Mouse (Mus musculus) hindbrain, embryonic 10.5 days (tissue): Measurements from ENCODE around the gene Defb36. TPM values are rescaled to one million over a fixed set of nuclear protein-coding genes. Genes with fewer than 3 reads are reported as not detected.

ENCODE experiments used
- DNase-seq: peaks from one replicate; pipeline ENCODE4 v3.0.0-alpha.2; 2017; ENCODE audit warnings: low spot score
- H3K27ac ChIP-seq: fragments of 300-500 bp; sonication (generic); 2 replicates; pipeline ENCODE4 v1.5.1; 2016; ENCODE audit warnings: mild to moderate bottlenecking, moderate library complexity
- H3K27me3 ChIP-seq: fragments of 300-500 bp; sonication (generic); 2 replicates; pipeline ENCODE4 v1.6.1; 2016; ENCODE audit warnings: mild to moderate bottlenecking; ENCODE audit not compliant: poor library complexity, insufficient read depth, severe bottlenecking
- H3K36me3 ChIP-seq: fragments of 300-500 bp; sonication (generic); 2 replicates; pipeline ENCODE4 v1.6.1; 2016; ENCODE audit warnings: mild to moderate bottlenecking, moderate library complexity
- H3K4me1 ChIP-seq: fragments of 300-500 bp; sonication (generic); replicated peaks from 2 replicates; pipeline ENCODE4 v1.6.1; 2016; ENCODE audit warnings: mild to moderate bottlenecking
- H3K4me3 ChIP-seq: fragments of 300-500 bp; sonication (generic); 2 replicates; pipeline ENCODE4 v1.5.1; 2016; ENCODE audit warnings: mild to moderate bottlenecking, moderate library complexity
- H3K9me3 ChIP-seq: fragments of 300-500 bp; sonication (generic); 2 replicates; pipeline ENCODE4 v1.6.1; 2016; ENCODE audit warnings: mild to moderate bottlenecking, moderate library complexity
- WGBS: fragments of 180-500 bp; shearing (Covaris S2); methylation state at CpG from one replicate; pipeline ENCODE4 v1.1.7; 2016; 5-methylcytosine and 5-hydroxymethylcytosine counted together
- polyA plus RNA-seq: library from polyadenylated mRNA; unstranded; fragments of >200 nt; fragmentation: Nextera tagmentation; extraction: Ambion mirVana; gene quantifications from 2 replicates; pipeline ENCODE4 v1.2.1, GENCODE M21; 2016

The Defb36 gene
- polyA plus RNA-seq, 1 experiment from 2014 or later, result not detected

- Histone ChIP-seq H3K36me3 (no peaks in the 10 kb centered on the region), H3K27me3 (no peaks in the 10 kb centered on the region), H3K4me3 (no peak overlapping the region), H3K9me3 (no peaks in the 10 kb centered on the region), H3K4me1 (peaks cover 26% of the 10 kb centered on the region), H3K27ac (peak overlapping the region; percentile 29; the same call in 1 of the 2 replicates)
- no peak for DNase-seq
- 51% methylated on average over 14 of the region's 14 CpGs for WGBS
Observed at GRCm38 (mm10) chr2:152653874-152654715, 50.0 kb downstream of the Defb36 start.

- H3K9me3 ChIP-seq, result no peaks in the 10 kb centered on the region
- WGBS, result 63% methylated on average over 10 of the region's 10 CpGs
- no peaks in the 10 kb centered on the region for H3K27me3 ChIP-seq
- no peak for DNase-seq
- H3K36me3 ChIP-seq, result no peaks in the 10 kb centered on the region
- H3K4me3 ChIP-seq, result no peak overlapping the region
- H3K27ac ChIP-seq, result no peak overlapping the region
- H3K4me1 ChIP-seq, result peaks cover 26% of the 10 kb centered on the region
Observed at GRCm38 (mm10) chr2:152657398-152657797, 53.3 kb downstream of the Defb36 start.

GRCm38 (mm10) chr2:152661163-152661562 is 57.0 kb downstream of the Defb36 start:
- WGBS, result 84% methylated on average over 6 of the region's 6 CpGs
- Histone ChIP-seq H3K27me3 (no peaks in the 10 kb centered on the region), H3K4me3 (no peak overlapping the region), H3K36me3 (no peaks in the 10 kb centered on the region), H3K4me1 (no peaks in the 10 kb centered on the region; the same call in 1 of the 2 replicates), H3K9me3 (no peaks in the 10 kb centered on the region), H3K27ac (no peak overlapping the region)
- no peak for DNase-seq

Other genes with a start within 250 kb of the Defb36 start
- gene Nrsn2, start 227.7 kb upstream of the Defb36 start, polyA plus RNA-seq, result 1.4 and 5.1 TPM in 2 replicates
- gene Sox12, start 206.3 kb upstream of the Defb36 start, polyA plus RNA-seq, result 9.5 and 11.1 TPM in 2 replicates
- 45.9 and 47.9 TPM in 2 replicates for gene Zcchc3, start 189.3 kb upstream of the Defb36 start, polyA plus RNA-seq
- 1.3 and 3.3 TPM in 2 replicates for gene 6820408C15Rik, start 188.7 kb upstream of the Defb36 start, polyA plus RNA-seq
- not detected in 2 replicates for gene Defb23, start 139.7 kb upstream of the Defb36 start, polyA plus RNA-seq
- not detected in 2 replicates for gene Defb20, start 127.3 kb upstream of the Defb36 start, polyA plus RNA-seq
- gene Defb22, start 114.2 kb upstream of the Defb36 start, polyA plus RNA-seq, result not detected in 2 replicates
- gene Defb26, start 92.6 kb upstream of the Defb36 start, polyA plus RNA-seq, result not detected in 2 replicates
- gene Defb28, start 86.1 kb upstream of the Defb36 start, polyA plus RNA-seq, result not detected in 2 replicates
- not detected in 2 replicates for gene Defb29, start 64.2 kb upstream of the Defb36 start, polyA plus RNA-seq
- not detected in 2 replicates for gene Gm17416, start 35.0 kb upstream of the Defb36 start, polyA plus RNA-seq
- not detected in 2 replicates for gene Defb21, start 31.6 kb upstream of the Defb36 start, polyA plus RNA-seq
- gene Defb19, start 24.0 kb upstream of the Defb36 start, polyA plus RNA-seq, result not detected in 2 replicates
- not detected in 2 replicates for gene Defb45, start 4.9 kb upstream of the Defb36 start, polyA plus RNA-seq
- gene Defb25, start 18.7 kb downstream of the Defb36 start, polyA plus RNA-seq, result not detected in 2 replicates
- gene Rem1, start 22.6 kb downstream of the Defb36 start, polyA plus RNA-seq, result 0.35 and 0.37 TPM in 2 replicates
- gene H13, start 65.1 kb downstream of the Defb36 start, polyA plus RNA-seq, result 103 and 134 TPM in 2 replicates
- 41.1 and 48.7 TPM in 2 replicates for gene Mcts2, start 82.7 kb downstream of the Defb36 start, polyA plus RNA-seq
- gene Id1, start 131.9 kb downstream of the Defb36 start, polyA plus RNA-seq, result 168 and 176 TPM in 2 replicates
- 5.0 and 5.1 TPM in 2 replicates for gene Cox4i2, start 149.8 kb downstream of the Defb36 start, polyA plus RNA-seq
- 110 and 128 TPM in 2 replicates for gene Bcl2l1, start 227.4 kb downstream of the Defb36 start, polyA plus RNA-seq
- gene Tpx2, start 243.6 kb downstream of the Defb36 start, polyA plus RNA-seq, result 106 and 137 TPM in 2 replicates